Mouse (Mus musculus): ENCODE results near the gene Synpo2l. TPM values are rescaled to one million over a fixed set of nuclear protein-coding genes. Genes with fewer than 3 reads are reported as not detected.
A peak's percentile ranks its signal among the peaks of the same experiment; 100 is the strongest.
"Not testable (repeated sequence)": the region's sequence is repeated elsewhere in the genome, so short reads cannot be mapped to it uniquely, and the experiment has no call there.

Synpo2l gene
- polyA plus RNA-seq (2016; fragmentation: Nextera tagmentation; extraction: Ambion mirVana) = 3.5 and 5.1 TPM in 2 replicates

DNA sequence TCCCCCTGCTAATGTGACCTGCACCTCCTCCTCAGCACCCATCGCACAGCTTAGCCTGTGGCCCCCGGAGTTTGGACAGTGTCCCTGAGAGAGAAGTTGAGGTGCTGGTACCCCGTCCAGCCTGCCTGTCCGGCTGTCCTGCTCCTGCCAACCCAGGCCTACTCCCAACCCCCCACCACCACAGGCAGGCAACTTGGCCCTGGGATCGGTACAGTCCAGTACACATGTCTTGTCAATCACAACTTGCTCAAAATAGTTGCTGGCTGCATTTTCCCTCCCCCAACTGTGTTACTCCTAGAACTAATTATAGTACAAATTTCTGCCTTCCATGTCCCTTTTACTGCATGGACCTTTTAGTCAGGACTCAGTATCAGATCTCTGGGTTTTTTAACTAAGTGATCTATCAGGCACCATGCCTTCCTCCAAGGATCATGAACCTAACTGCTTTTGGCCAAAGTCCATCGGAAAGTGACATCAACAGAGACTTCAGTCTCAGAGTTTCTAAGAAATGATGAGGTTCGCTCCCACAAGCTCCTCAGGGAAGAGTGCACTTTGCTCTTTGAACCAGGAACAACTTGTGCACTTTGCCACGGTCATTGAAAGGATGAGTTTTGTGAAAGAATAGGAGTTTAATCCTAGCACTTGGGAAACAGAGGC is at the start of gene Synpo2l:
Synpo2l (minus strand) TSS at position 201 of the 657 bp plus-strand sequence.
- Histone ChIP-seq H3K9me3 (no peaks in the 10 kb centered on the region), H3K4me3 (no peak within 1 kb of the TSS), H3K9ac (no peak within 1 kb of the TSS), H3K4me1 (peaks cover 5% of the 10 kb centered on the region; the same call in 1 of the 2 replicates), H3K27ac (no peak within 1 kb of the TSS), H3K4me2 (replicated peaks) (no peak within 1 kb of the TSS), H3K36me3 (no peaks in the 10 kb centered on the region), H3K27me3 (replicated peaks) (peaks cover 26% of the 10 kb centered on the region)
- WGBS = 86% methylated on average over 8 of the region's 8 CpGs
- ATAC-seq (ENCODE audit: low FRiP score, low read depth) = no peak

DNA sequence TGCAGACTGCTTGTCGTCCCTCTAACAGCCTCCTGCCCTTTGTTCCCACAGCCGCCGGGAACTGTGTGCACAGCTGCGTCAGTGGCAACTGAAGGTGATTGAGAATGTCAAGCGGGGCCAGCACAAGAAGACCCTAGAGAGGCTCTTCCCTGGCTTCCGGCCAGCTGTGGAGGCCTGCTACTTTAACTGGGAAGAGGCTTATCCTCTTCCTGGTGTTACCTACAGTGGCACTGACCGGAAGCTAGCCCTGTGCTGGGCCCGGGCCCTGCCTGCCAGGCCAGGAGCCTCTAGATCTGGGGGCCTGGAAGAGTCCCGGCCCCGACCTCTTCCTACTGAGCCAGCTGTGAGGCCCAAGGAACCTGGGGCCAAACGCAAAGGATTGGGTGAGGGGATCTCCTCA is 45.7 kb upstream of the Synpo2l start:
- H3K4me1 ChIP-seq = peaks cover 7% of the 10 kb centered on the region
- WGBS = 82% methylated on average over 11 of the region's 11 CpGs
- no peaks in the 10 kb centered on the region for H3K27me3 ChIP-seq (replicated peaks)
- H3K4me2 ChIP-seq (replicated peaks) = no peak overlapping the region
- H3K27ac ChIP-seq = no peak overlapping the region
- H3K9ac ChIP-seq = no peak overlapping the region
- peaks cover 89% of the 10 kb centered on the region for H3K36me3 ChIP-seq
- H3K4me3 ChIP-seq = no peak overlapping the region
- no peak for ATAC-seq (ENCODE audit: low FRiP score, low read depth)
- H3K9me3 ChIP-seq = no peaks in the 10 kb centered on the region

DNA sequence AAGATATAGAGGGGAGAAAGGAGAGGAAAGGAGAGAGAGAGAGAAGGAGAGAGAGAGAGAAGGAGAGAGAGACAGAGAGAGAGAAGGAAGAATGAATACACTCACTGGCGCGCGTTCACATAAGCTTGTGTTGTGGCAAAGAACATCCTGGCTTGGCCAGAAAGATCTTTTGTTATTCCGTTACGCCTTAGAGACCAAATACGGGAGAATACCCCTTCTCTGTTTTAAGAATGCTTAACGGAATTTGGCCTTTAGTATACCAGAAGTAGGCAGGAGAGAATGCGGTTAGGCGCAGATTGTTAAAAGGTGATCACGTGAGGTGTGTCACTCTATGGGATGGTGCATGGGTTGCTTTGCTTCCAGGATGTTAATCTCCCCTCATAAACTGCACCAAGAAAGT is 40.1 kb upstream of the Synpo2l start:
- Histone ChIP-seq H3K4me2 (replicated peaks) (peak overlapping the region; percentile 86), H3K4me1 (peaks cover 18% of the 10 kb centered on the region), H3K36me3 (peaks cover 46% of the 10 kb centered on the region), H3K4me3 (peak overlapping the region; percentile 98), H3K9ac (peak overlapping the region; percentile 95), H3K9me3 (no peaks in the 10 kb centered on the region), H3K27me3 (replicated peaks) (no peaks in the 10 kb centered on the region), H3K27ac (no peak overlapping the region)
- no peak for ATAC-seq (ENCODE audit: low FRiP score, low read depth)
- WGBS = 13% methylated on average over 10 of the region's 10 CpGs

DNA sequence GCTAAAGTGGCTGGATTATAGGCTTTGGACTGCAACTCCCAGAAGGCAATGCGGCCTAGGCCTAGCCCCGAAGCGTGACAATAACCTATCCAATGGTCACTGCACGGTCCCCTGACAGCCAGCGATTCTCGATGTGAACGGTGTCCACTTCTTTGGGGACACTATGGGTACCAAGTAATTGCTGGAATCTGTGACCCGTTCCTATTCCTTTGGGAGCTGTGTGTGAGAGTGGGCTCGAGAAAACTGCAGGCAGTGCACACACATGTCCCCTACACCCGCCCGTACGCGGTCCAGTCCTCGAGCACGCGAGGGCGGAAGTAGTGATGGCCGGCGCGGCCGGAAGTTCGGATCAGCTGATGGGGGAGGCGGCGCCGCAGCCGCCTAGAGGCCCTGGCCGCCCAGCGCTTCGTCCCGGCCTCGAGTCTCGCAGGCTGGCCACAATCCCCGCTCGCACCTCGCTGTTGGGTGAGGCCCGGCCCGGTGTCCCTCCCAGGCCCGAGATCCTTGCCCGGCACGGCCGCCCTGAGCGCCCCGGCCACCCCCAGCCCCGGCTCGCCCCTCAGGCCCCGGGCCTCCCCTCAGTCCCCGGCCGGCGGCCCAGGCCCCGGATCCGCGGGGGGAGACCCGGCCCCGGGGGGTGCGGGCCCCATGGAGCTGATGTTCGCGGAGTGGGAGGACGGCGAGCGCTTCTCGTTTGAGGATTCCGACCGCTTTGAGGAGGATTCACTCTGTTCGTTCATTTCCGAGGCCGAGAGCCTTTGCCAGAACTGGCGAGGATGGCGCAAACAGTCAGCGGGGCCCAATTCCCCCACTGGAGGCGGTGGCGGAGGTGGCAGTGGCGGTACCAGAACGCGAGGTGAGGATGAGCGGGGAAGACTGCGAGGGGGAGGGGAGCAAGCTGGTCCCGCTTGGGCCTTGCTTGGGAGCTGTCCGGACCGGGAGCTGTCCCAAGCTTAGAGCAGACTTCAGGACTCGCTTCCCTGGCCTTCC is 39.3 kb upstream of the Synpo2l start, which contains the start of gene Zswim8:
Zswim8 (plus strand) TSS at position 352 of the 990 bp plus-strand sequence.
- H3K4me3 ChIP-seq = peak within 1 kb of the TSS; percentile 98
- H3K4me1 ChIP-seq = peaks cover 18% of the 10 kb centered on the region
- no peaks in the 10 kb centered on the region for H3K27me3 ChIP-seq (replicated peaks)
- WGBS = under 1% methylated on average over 80 of the region's 80 CpGs
- peak; percentile 95 for ATAC-seq (ENCODE audit: low FRiP score, low read depth)
- H3K9ac ChIP-seq = peak within 1 kb of the TSS; percentile 95
- H3K36me3 ChIP-seq = peaks cover 38% of the 10 kb centered on the region
- H3K4me2 ChIP-seq (replicated peaks) = peak within 1 kb of the TSS; percentile 86
- no peaks in the 10 kb centered on the region for H3K9me3 ChIP-seq
- peak within 1 kb of the TSS; percentile 80 for H3K27ac ChIP-seq

DNA sequence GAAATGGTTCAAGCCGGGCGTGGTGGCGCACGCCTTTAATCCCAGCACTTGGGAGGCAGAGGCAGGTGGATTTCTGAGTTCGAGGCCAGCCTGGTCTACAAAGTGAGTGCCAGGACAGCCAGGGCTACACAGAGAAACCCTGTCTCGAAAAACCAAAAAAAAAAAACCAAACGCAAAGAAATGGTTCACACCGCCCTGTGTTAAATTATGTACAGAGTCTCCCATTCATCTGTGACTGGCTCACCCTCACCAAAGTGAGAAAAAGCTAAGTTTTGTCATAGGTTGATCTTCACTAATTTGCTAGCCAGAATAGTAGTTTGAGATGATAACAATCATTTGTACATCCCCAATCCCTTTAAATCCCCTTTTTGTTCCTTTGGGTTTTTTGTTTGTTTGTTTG is 35.3 kb upstream of the Synpo2l start:
- Histone ChIP-seq H3K4me1 (peaks cover 23% of the 10 kb centered on the region), H3K36me3 (peaks cover 11% of the 10 kb centered on the region; the same call in 1 of the 2 replicates), H3K4me3 (peak overlapping the region; percentile 84), H3K27ac (peak overlapping the region; percentile 74), H3K9ac (peak overlapping the region; percentile 84), H3K4me2 (replicated peaks) (peak overlapping the region; percentile 69)
- H3K27me3 ChIP-seq (replicated peaks); ATAC-seq (ENCODE audit: low FRiP score, low read depth); H3K9me3 ChIP-seq: not testable (repeated sequence)
- 12% methylated on average over 8 of the region's 8 CpGs for WGBS

DNA sequence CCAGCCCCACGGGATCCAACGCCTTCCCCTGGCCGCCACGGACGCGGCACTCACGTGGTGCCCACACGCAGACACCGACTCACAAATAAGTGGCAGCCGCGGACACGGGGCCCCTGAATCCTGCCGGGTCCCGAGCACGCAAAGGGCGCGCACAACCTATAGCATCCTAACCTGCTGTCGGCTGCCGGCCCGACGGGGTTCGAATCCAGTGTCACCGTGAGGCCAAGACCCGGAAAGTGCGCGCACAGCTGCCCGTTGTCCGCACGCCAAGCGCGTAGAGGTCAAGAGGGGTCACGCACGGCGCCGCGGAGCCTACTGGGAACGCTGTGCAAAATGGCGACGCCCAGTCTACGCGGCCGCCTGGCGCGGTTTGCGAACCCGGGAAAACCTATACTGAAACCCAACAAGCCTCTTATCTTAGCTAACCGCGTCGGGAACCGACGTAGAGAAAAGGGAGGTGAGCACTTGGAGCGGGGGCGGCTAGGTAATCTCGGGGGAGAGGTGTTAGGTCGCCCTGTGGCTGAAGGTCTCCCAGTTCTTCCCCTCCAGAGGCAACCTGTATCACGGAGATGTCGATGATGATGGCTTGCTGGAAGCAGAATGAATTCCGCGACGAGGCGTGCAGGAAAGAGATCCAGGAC is 34.7 kb upstream of the Synpo2l start, which contains the start of gene Chchd1:
Chchd1 (plus strand) TSS at position 266 of the 641 bp plus-strand sequence.
- Histone ChIP-seq H3K4me1 (peaks cover 25% of the 10 kb centered on the region), H3K4me3 (peak within 1 kb of the TSS; percentile 84), H3K36me3 (peaks cover 14% of the 10 kb centered on the region; the same call in 1 of the 2 replicates), H3K9me3 (no peaks in the 10 kb centered on the region), H3K9ac (peak within 1 kb of the TSS; percentile 84), H3K4me2 (replicated peaks) (peak within 1 kb of the TSS; percentile 69), H3K27ac (peak within 1 kb of the TSS; percentile 74), H3K27me3 (replicated peaks) (no peaks in the 10 kb centered on the region)
- WGBS = under 1% methylated on average over 61 of the region's 61 CpGs
- ATAC-seq (ENCODE audit: low FRiP score, low read depth) = peak; percentile 52; the same call in 1 of the 2 replicates

DNA sequence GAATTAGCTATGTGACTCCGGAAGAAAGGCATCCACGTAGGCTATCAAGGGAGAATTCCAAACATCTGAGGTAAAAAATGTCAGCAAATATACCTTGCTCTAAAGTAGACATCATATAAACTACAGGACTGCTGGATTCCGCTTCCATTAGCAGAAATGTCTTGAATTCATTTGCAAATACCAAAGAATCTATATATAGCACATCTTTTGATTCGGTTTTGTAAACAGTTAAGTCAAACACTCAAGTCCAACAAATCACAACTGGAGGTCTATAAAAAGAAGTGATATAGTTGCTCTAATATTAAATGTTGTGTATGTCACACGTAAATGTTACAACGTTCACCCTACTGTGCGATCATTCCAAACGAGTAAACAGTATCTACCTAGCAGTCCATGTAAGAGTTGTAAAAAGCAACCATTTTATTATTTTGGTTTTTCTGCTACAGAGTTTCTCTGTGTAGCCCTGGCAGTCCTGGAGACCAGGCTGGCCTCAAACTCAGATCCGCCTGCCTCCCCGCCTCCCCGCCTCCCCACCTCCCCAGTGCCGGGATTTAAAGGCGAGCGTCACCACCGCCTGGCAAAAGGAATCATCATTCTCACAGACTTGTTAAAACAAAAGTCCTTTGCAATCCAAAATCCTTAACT is 34.1 kb upstream of the Synpo2l start:
- WGBS = 17% methylated on average over 15 of the region's 15 CpGs
- no peaks in the 10 kb centered on the region for H3K27me3 ChIP-seq (replicated peaks)
- H3K36me3 ChIP-seq = peaks cover 14% of the 10 kb centered on the region; the same call in 1 of the 2 replicates
- no peaks in the 10 kb centered on the region for H3K9me3 ChIP-seq
- H3K27ac ChIP-seq = peak overlapping the region; percentile 74; the same call in 1 of the 2 replicates
- peak overlapping the region; percentile 84 for H3K9ac ChIP-seq
- 0 out of 2 replicates have a peak, but pooled peaks have one; percentile 11 for ATAC-seq (ENCODE audit: low FRiP score, low read depth)
- peak overlapping the region; percentile 69 for H3K4me2 ChIP-seq (replicated peaks)
- H3K4me1 ChIP-seq = peaks cover 30% of the 10 kb centered on the region
- H3K4me3 ChIP-seq = peak overlapping the region; percentile 84

DNA sequence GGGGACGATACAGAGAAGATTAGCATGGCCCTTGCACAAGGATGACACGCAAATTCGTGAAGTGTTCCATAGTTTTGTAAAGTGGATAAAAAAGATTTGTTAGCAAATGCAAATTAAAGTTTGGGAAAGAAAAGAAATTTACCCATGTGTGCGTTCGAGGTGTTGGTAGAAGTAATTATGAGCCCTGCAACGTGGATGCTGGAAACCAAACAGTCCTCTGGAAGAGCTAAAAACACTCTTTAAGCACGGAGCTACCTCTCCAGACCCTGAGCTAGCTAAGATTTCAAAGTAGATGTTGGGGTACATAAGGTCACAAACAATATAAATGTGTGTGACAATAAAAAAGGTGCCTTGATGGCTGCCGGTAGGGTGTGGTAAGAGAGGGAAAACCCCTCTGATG is 33.4 kb upstream of the Synpo2l start:
- WGBS = 85% methylated on average over 8 of the region's 8 CpGs
- Histone ChIP-seq H3K9me3 (no peaks in the 10 kb centered on the region), H3K9ac (0 out of 2 replicates have a peak overlapping the region, but pooled peaks have one; percentile 9), H3K36me3 (peaks cover 14% of the 10 kb centered on the region; the same call in 1 of the 2 replicates), H3K4me1 (peaks cover 37% of the 10 kb centered on the region), H3K27me3 (replicated peaks) (no peaks in the 10 kb centered on the region), H3K4me3 (0 out of 2 replicates have a peak overlapping the region, but pooled peaks have one; percentile 84), H3K4me2 (replicated peaks) (peak overlapping the region; percentile 69), H3K27ac (no peak overlapping the region)
- no peak for ATAC-seq (ENCODE audit: low FRiP score, low read depth)

DNA sequence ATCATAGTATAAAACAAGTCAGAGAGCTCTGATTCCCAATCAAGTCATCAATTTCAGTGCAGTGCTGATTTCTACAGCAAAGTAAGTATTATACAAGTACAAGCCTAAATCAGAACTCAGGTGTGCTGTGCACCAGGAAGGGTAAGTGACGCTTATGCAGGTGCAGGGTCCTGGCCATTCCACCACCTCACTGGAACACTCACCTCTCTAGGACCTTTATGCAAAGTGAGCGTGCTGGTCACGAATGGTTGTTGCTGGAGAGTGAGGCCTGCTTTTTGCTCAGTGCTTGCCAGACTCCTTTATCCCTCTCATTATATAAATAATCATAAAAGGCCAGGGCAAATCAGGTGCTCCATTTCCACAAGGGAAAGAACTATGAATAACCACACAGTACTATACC is 32.2 kb upstream of the Synpo2l start:
- H3K36me3 ChIP-seq = peaks cover 11% of the 10 kb centered on the region; the same call in 1 of the 2 replicates
- H3K9me3 ChIP-seq = no peaks in the 10 kb centered on the region
- peaks cover 46% of the 10 kb centered on the region for H3K4me1 ChIP-seq
- no peak for ATAC-seq (ENCODE audit: low FRiP score, low read depth)
- no peak overlapping the region for H3K27ac ChIP-seq
- no peak overlapping the region for H3K9ac ChIP-seq
- no peak overlapping the region for H3K4me3 ChIP-seq
- H3K4me2 ChIP-seq (replicated peaks) = no peak overlapping the region
- WGBS = 93% methylated on average over 3 of the region's 3 CpGs
- H3K27me3 ChIP-seq (replicated peaks) = no peaks in the 10 kb centered on the region

DNA sequence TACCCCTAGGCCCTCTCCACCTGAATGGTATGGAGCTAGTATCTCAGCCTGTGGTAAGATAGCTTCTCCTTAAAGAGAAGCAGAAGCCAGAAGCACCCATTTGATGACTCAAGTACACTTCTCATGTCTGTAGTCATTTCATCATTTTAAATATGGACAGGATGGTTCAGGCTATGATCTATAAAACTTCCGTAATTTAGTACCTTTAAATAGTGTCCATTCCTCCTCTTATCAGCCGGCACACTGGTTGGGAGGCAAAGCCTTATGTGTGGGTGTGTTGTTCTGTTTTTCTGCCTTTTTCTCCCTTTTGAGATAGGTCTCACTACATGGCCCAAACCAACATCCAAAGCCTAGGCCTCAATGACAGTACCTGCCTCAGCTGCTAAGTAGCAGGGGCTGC is 30.4 kb upstream of the Synpo2l start:
- 95% methylated on average over 2 of the region's 2 CpGs for WGBS
- H3K27ac ChIP-seq = no peak overlapping the region
- no peaks in the 10 kb centered on the region for H3K9me3 ChIP-seq
- peaks cover 10% of the 10 kb centered on the region for H3K36me3 ChIP-seq
- 0 out of 2 replicates have a peak overlapping the region, but pooled peaks have one; percentile 19 for H3K9ac ChIP-seq
- H3K27me3 ChIP-seq (replicated peaks) = no peaks in the 10 kb centered on the region
- peak overlapping the region; percentile 82 for H3K4me2 ChIP-seq (replicated peaks)
- ATAC-seq (ENCODE audit: low FRiP score, low read depth) = no peak
- no peak overlapping the region for H3K4me3 ChIP-seq
- H3K4me1 ChIP-seq = peaks cover 49% of the 10 kb centered on the region

DNA sequence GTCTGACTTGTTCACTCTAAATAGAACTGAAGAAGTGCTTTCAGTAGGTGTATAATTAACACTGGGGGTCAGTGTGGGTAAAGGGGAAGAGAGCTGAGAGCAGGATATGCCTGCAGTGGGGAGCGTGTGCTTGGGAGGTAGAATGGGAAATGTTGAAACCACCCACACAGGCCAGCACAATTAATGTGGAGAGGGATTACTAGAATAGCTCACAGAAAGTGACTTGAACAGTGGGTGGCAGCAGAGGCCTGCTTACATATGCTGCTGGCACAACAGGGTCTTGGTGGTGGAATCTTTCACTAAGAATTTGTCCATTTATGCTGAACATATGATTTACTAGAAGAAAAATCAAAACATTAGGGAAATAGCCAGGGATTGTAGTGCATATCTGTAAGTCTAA is 28.8 kb upstream of the Synpo2l start:
- H3K9me3 ChIP-seq = no peaks in the 10 kb centered on the region
- H3K27me3 ChIP-seq (replicated peaks) = no peaks in the 10 kb centered on the region
- H3K36me3 ChIP-seq = peaks cover 25% of the 10 kb centered on the region
- H3K4me3 ChIP-seq = peak overlapping the region; percentile 73
- no peak overlapping the region for H3K27ac ChIP-seq
- ATAC-seq (ENCODE audit: low FRiP score, low read depth) = no peak
- WGBS = 8% methylated on average over 1 of the region's 1 CpGs
- H3K9ac ChIP-seq = peak overlapping the region; percentile 49
- H3K4me1 ChIP-seq = peaks cover 47% of the 10 kb centered on the region
- peak overlapping the region; percentile 82 for H3K4me2 ChIP-seq (replicated peaks)
